Mouse (Mus musculus) heart, embryonic 13.5 days (tissue): ENCODE results near the gene Foxc2. TPM values are rescaled to one million over a fixed set of nuclear protein-coding genes. Genes with fewer than 3 reads are reported as not detected.
A peak's percentile ranks its signal among the peaks of the same experiment; 100 is the strongest.
"Not testable (repeated sequence)": the region's sequence is repeated elsewhere in the genome, so short reads cannot be mapped to it uniquely, and the experiment has no call there.

Experiments
- ATAC-seq: fragments of 200-750 bp; cut with Nextera tagmentation; 2 replicates; pipeline ENCODE4 v1.8.0; 2017; ENCODE audit warnings: moderate TSS enrichment; ENCODE audit not compliant: insufficient number of reproducible peaks, low FRiP score, low TSS enrichment; ENCODE audit errors: extremely low read depth
- H3K27ac ChIP-seq: fragments of 300-500 bp; sonication (generic); replicated peaks from 2 replicates; pipeline ENCODE4 v1.5.1; 2015; ENCODE audit warnings: moderate library complexity, mild to moderate bottlenecking, inconsistent platforms
- H3K27me3 ChIP-seq: fragments of 300-500 bp; sonication (generic); replicated peaks from 2 replicates; pipeline ENCODE4 v1.6.1; 2015; ENCODE audit warnings: mild to moderate bottlenecking, inconsistent platforms
- H3K36me3 ChIP-seq: fragments of 300-500 bp; sonication (generic); 2 replicates; pipeline ENCODE4 v1.6.1; 2015; ENCODE audit warnings: mild to moderate bottlenecking, inconsistent platforms
- H3K4me1 ChIP-seq: fragments of 300-500 bp; sonication (generic); 2 replicates; pipeline ENCODE4 v1.6.1; 2015; ENCODE audit warnings: inconsistent platforms
- H3K4me2 ChIP-seq: fragments of 300-500 bp; sonication (generic); 2 replicates; pipeline ENCODE4 v1.6.1; 2015; ENCODE audit warnings: inconsistent platforms, mild to moderate bottlenecking, moderate library complexity
- H3K4me3 ChIP-seq: fragments of 300-500 bp; sonication (generic); 2 replicates; pipeline ENCODE4 v1.5.1; 2015; ENCODE audit warnings: moderate library complexity, mild to moderate bottlenecking, inconsistent platforms
- H3K9ac ChIP-seq: fragments of 300-500 bp; sonication (generic); 2 replicates; pipeline ENCODE4 v1.6.1; 2015; ENCODE audit warnings: inconsistent platforms, mild to moderate bottlenecking, moderate library complexity
- H3K9me3 ChIP-seq: fragments of 300-500 bp; sonication (generic); 2 replicates; pipeline ENCODE4 v1.6.1; 2016; ENCODE audit warnings: inconsistent platforms
- WGBS: fragments of 180-500 bp; shearing (Covaris S2); methylation state at CpG from one replicate; pipeline ENCODE4 v1.1.7; 2015; ENCODE audit warnings: mixed read lengths; 5-methylcytosine and 5-hydroxymethylcytosine counted together
- polyA plus RNA-seq: library from polyadenylated mRNA; unstranded; fragments of >200 nt; fragmentation: Nextera tagmentation; extraction: Ambion mirVana; gene quantifications from 2 replicates; pipeline ENCODE4 v1.2.1, GENCODE M21; 2015

Gene Foxc2
- polyA plus RNA-seq, 1 experiment from 2014 or later, result 6.8 TPM

GRCm38 (mm10) chr8:121129265-121129940 is 13.4 kb downstream of the Foxc2 start:
- peaks cover 45% of the 10 kb centered on the region for H3K4me1 ChIP-seq
- H3K4me2 ChIP-seq, result peak overlapping the region; percentile 67
- 32% methylated on average over 16 of the region's 16 CpGs for WGBS
- no peaks in the 10 kb centered on the region for H3K36me3 ChIP-seq
- ATAC-seq, result no peak
- no peaks in the 10 kb centered on the region for H3K9me3 ChIP-seq
- H3K9ac ChIP-seq, result peak overlapping the region; percentile 72; the same call in 1 of the 2 replicates
- no peak overlapping the region for H3K27ac ChIP-seq
- peaks cover 68% of the 10 kb centered on the region for H3K27me3 ChIP-seq
- no peak overlapping the region for H3K4me3 ChIP-seq

DNA sequence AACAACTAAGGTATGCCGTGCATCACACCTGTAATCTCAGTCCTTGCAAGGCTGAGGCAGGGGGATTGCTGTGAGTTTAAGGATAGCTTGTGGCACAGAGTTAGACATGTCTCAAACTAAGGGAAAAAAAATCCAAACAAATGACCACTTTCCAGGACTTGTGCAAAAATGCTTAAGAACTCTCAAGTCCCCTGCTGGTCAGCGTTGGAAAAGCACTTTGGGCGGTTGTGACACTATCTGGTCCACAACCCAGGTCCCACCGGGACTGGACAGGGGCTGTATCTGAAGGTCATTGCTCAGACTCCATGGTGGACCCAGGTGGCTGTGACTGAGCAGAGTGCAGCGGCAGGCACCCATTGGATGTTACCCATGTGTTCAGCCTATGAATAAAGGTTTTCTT is 14.6 kb downstream of the Foxc2 start:
- no peak overlapping the region for H3K4me3 ChIP-seq
- H3K27ac ChIP-seq, result no peak overlapping the region
- WGBS, result 32% methylated on average over 5 of the region's 5 CpGs

DNA sequence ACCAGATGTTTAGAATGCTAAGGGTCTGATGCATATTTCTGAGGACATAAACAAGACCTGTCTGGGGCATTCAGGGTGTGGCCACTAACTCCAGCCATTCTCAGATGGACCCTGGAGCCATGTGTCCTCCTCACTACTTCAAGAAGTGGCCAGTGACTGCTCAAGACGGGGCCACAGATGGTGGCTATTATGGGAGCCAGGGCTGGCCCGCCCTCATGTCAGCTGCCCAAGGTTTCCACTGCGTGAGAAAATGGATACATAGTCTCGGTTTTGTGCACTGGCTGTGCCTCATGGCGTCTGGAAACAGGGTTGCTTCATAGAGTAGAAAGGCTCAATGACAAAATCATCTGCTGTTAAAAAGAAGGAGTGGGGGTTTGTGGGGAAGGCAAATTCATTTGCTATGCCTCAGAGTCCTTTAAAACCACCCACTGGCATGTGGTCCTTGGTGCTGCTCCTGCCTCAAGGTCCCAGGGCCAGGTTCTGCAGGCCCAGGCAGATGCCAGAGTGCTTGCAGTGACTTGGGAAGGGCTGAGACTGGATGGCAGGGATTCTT is 17.1 kb downstream of the Foxc2 start:
- H3K4me3 ChIP-seq, result no peak overlapping the region
- no peak overlapping the region for H3K9ac ChIP-seq
- 74% methylated on average over 5 of the region's 5 CpGs for WGBS
- H3K4me2 ChIP-seq, result no peak overlapping the region
- H3K27ac ChIP-seq, result no peak overlapping the region
- no peak for ATAC-seq
- peaks cover 23% of the 10 kb centered on the region for H3K4me1 ChIP-seq
- H3K9me3 ChIP-seq, result peaks cover 11% of the 10 kb centered on the region; the same call in 1 of the 2 replicates
- H3K36me3 ChIP-seq, result peaks cover 14% of the 10 kb centered on the region
- H3K27me3 ChIP-seq, result peaks cover 32% of the 10 kb centered on the region

More for the DNA sequence above, 14.6 kb downstream of the Foxc2 start:
- H3K27me3 ChIP-seq, result peaks cover 58% of the 10 kb centered on the region
- peaks cover 42% of the 10 kb centered on the region for H3K4me1 ChIP-seq
- ATAC-seq, result no peak
- H3K9ac ChIP-seq, result no peak overlapping the region
- H3K36me3 ChIP-seq, result no peaks in the 10 kb centered on the region
- H3K9me3 ChIP-seq, result no peaks in the 10 kb centered on the region
- H3K4me2 ChIP-seq, result no peak overlapping the region

DNA sequence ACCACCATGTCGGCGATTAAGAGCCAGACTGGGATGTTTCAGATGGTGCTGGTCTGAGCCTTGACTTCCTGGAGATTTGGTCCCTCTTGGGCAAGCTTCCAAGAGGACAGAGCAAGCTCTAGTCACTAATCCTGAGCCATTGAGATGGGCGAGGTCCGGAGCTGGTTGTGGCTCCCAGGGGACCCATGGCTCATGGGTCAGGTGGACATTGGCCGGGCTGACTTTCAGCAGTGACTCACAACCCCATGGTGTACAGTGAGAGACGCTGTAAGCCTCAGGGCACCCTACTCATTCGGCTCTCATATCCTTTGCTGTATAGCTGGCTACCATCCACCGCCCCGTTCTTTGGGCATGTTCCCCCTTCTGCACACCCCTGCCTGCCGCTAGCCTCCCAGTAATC is 18.1 kb downstream of the Foxc2 start:
- H3K9ac ChIP-seq, result no peak overlapping the region
- no peak overlapping the region for H3K27ac ChIP-seq
- H3K9me3 ChIP-seq, result peaks cover 16% of the 10 kb centered on the region; the same call in 1 of the 2 replicates
- peaks cover 22% of the 10 kb centered on the region for H3K27me3 ChIP-seq
- H3K4me3 ChIP-seq, result no peak overlapping the region
- no peak overlapping the region for H3K4me2 ChIP-seq
- ATAC-seq, result no peak
- WGBS, result 86% methylated on average over 10 of the region's 10 CpGs
- peaks cover 13% of the 10 kb centered on the region for H3K4me1 ChIP-seq
- H3K36me3 ChIP-seq, result peaks cover 21% of the 10 kb centered on the region

GRCm38 (mm10) chr8:121134512-121134911 is 18.5 kb downstream of the Foxc2 start:
- H3K4me2 ChIP-seq, result no peak overlapping the region
- H3K4me1 ChIP-seq, result peaks cover 10% of the 10 kb centered on the region
- H3K4me3 ChIP-seq, result no peak overlapping the region
- peaks cover 21% of the 10 kb centered on the region for H3K36me3 ChIP-seq
- no peak for ATAC-seq
- WGBS, result 83% methylated on average over 11 of the region's 11 CpGs
- no peak overlapping the region for H3K27ac ChIP-seq
- peaks cover 16% of the 10 kb centered on the region; the same call in 1 of the 2 replicates for H3K9me3 ChIP-seq
- H3K9ac ChIP-seq, result no peak overlapping the region
- H3K27me3 ChIP-seq, result peaks cover 18% of the 10 kb centered on the region

DNA sequence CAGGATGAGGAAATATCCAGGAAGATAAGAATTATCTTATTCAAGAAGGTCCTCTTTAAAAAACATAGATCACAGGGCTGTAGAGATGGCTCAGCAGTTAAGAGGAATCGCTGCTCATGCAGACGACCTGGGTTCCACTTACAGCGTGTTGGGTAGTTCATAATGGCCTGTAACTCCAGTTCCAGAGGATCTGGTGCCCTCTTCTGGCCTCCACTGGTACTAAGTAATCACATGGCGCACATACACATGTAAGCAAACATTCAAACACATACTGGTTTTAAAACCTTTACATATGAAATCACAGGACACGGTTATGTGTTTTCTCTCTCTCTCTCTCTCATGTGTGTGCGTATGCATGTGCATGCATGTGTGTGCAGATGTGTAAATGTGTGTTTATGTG is 20.9 kb downstream of the Foxc2 start:
- peaks cover 4% of the 10 kb centered on the region; the same call in 1 of the 2 replicates for H3K27me3 ChIP-seq
- H3K9me3 ChIP-seq, result peaks cover 16% of the 10 kb centered on the region; the same call in 1 of the 2 replicates
- ATAC-seq, result no peak
- H3K36me3 ChIP-seq, result peaks cover 21% of the 10 kb centered on the region
- WGBS, result 83% methylated on average over 6 of the region's 6 CpGs
- no peak overlapping the region for H3K4me3 ChIP-seq
- no peak overlapping the region for H3K9ac ChIP-seq
- H3K27ac ChIP-seq, result no peak overlapping the region
- peaks cover 10% of the 10 kb centered on the region for H3K4me1 ChIP-seq
- H3K4me2 ChIP-seq, result no peak overlapping the region

DNA sequence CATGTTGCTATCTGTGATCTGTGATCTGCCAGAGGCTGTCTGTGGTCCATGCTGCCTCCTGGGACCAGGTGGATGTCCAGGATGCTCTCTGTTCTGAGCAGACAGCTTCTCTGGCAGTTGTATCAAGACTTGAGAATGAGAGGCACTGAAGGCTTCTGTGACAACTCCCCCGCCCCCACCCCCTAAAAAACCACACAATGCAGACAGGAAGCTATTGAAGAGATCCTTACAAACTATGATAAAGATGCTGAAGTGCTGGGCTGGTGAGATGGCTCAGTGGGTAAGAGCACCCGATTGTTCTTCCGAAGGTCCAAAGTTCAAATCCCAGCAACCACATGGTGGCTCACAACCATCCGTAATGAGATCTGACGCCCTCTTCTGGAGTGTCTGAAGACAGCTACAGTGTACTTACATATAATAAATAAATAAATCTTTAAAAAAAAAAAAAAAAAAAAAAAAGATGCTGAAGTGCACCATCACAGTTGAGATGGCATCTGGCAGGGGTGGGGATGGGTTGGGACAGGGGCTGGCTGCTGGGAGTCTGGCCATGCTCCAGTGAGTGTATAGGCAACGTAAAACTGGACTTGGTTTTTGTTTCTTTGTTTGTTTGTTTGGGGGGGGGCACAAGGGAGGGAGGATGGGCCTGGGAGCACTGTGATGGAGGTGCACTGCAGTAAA is 29.6 kb downstream of the Foxc2 start:
- Histone ChIP-seq H3K27me3 (peaks cover 29% of the 10 kb centered on the region), H3K4me1 (peaks cover 12% of the 10 kb centered on the region)
- H3K27ac ChIP-seq, H3K9me3 ChIP-seq, H3K9ac ChIP-seq, H3K36me3 ChIP-seq, H3K4me2 ChIP-seq, ATAC-seq, H3K4me3 ChIP-seq: not testable (repeated sequence)
- WGBS, result 70% methylated on average over 5 of the region's 6 CpGs

GRCm38 (mm10) chr8:121148573-121149083 is 32.7 kb downstream of the Foxc2 start:
- H3K9ac ChIP-seq, result peak overlapping the region; percentile 25; the same call in 1 of the 2 replicates
- no peak overlapping the region for H3K4me2 ChIP-seq
- peaks cover 22% of the 10 kb centered on the region for H3K4me1 ChIP-seq
- H3K9me3 ChIP-seq, result no peaks in the 10 kb centered on the region
- H3K36me3 ChIP-seq, result no peaks in the 10 kb centered on the region
- H3K27me3 ChIP-seq, result peaks cover 8% of the 10 kb centered on the region
- 15% methylated on average over 8 of the region's 8 CpGs for WGBS
- no peak overlapping the region for H3K27ac ChIP-seq
- no peak for ATAC-seq
- no peak overlapping the region for H3K4me3 ChIP-seq

DNA sequence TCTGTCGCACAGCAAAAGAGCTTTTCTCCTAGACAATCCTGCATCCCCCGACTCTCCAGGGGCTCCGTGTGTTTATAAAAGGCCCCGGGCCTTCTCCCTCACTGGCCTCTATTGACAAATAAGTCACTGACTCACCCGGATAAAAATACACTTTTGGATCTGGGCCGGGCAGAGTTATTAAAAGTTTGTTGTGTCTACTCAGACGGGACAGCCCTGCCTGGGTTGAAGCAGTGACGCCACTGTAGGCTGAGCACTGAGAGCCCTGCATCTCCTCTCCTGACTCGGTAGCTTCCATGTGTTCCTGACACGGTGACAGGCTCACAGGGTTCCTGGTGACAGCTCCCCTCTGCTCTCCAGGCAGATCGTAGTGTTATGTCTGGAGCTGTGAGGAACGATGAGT is 36.4 kb downstream of the Foxc2 start:
- Histone ChIP-seq H3K4me1 (peaks cover 20% of the 10 kb centered on the region), H3K4me3 (no peak overlapping the region), H3K36me3 (no peaks in the 10 kb centered on the region), H3K27me3 (peaks cover 5% of the 10 kb centered on the region; the same call in 1 of the 2 replicates), H3K4me2 (peak overlapping the region; percentile 26), H3K9ac (no peak overlapping the region), H3K27ac (no peak overlapping the region), H3K9me3 (no peaks in the 10 kb centered on the region)
- ATAC-seq, result no peak
- 20% methylated on average over 12 of the region's 12 CpGs for WGBS

- Histone ChIP-seq H3K36me3 (no peaks in the 10 kb centered on the region), H3K9ac (0 out of 2 replicates have a peak overlapping the region, but pooled peaks have one; percentile 14), H3K27ac (no peak overlapping the region), H3K4me2 (no peak overlapping the region), H3K4me3 (no peak overlapping the region), H3K9me3 (no peaks in the 10 kb centered on the region), H3K4me1 (peaks cover 27% of the 10 kb centered on the region), H3K27me3 (peaks cover 5% of the 10 kb centered on the region; the same call in 1 of the 2 replicates)
- 79% methylated on average over 7 of the region's 7 CpGs for WGBS
- ATAC-seq, result no peak
These were observed 41.1 kb downstream of the Foxc2 start for GRCm38 (mm10) chr8:121156990-121157491.

DNA sequence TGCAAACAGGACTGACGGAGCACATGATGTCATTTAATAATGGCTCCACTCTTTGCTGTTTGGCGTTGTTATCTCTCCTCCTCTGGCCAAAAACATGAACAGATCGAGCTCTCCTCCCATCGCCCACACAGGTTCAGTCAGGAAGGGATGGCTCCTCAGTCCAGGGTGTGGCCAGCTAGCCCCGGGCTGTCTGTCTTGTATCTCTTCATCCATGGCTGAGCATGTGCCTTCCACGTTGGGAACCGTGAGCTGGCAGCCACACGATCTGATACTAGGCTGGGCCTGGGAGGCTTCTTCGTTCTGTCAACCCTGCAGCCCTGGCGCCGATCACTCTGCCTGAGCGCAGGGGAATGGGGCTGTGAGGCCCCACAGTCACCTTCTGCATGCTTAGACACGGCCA is 42.8 kb downstream of the Foxc2 start:
- peaks cover 5% of the 10 kb centered on the region; the same call in 1 of the 2 replicates for H3K27me3 ChIP-seq
- H3K9me3 ChIP-seq, result no peaks in the 10 kb centered on the region
- 39% methylated on average over 13 of the region's 13 CpGs for WGBS
- H3K4me1 ChIP-seq, result peaks cover 32% of the 10 kb centered on the region
- H3K27ac ChIP-seq, result no peak overlapping the region
- no peaks in the 10 kb centered on the region for H3K36me3 ChIP-seq
- no peak overlapping the region for H3K4me2 ChIP-seq
- H3K4me3 ChIP-seq, result no peak overlapping the region
- H3K9ac ChIP-seq, result peak overlapping the region; percentile 44; the same call in 1 of the 2 replicates
- ATAC-seq, result no peak
